Mouse (Mus musculus): ENCODE measurements around the gene Brms1. TPM values are rescaled to one million over a fixed set of nuclear protein-coding genes. Genes with fewer than 3 reads are reported as not detected.
"Not testable (repeated sequence)": the region's sequence is repeated elsewhere in the genome, so short reads cannot be mapped to it uniquely, and the experiment has no call there.

Brms1 gene
- total RNA-seq, 2 experiments from 2014 or later = 13.9 to 15.6 TPM

GRCm38 (mm10) chr19:5084834-5085144 is 43.6 kb downstream of the Brms1 start:
- intact Hi-C loops (cut with DNase I) = no loop called here
- DNase-seq = no peak

GRCm38 (mm10) chr19:5085145-5085863 is 44.1 kb downstream of the Brms1 start, which contains the start of gene Tmem151a:
Tmem151a (minus strand) TSS chr19:5085531.
- no peak for DNase-seq
- intact Hi-C loops (cut with DNase I) = no loop called here

DNA sequence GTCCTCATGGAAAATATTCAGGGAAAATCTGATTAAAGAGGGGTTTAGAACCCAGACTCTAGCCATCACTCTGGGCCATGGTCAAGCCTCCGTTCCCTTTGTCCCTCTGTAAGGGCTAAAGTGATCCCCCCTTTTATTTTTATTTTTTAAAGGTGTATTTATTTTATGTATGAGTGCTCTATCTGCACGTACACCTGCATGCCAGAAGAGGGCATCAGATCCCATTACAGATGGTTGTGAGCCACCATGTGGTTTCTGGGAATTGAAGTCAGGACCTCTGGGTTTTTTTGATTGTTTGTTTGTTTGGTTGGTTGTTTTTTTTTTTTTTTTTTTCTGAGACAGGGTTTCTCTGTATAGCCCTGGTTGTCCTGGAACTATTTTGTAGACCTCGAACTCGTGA is 45.4 kb downstream of the Brms1 start:
- intact Hi-C loops (cut with DNase I); DNase-seq: not testable (repeated sequence)

GRCm38 (mm10) chr19:5087884-5088728 is 47.0 kb downstream of the Brms1 start, which contains the start of gene Yif1a:
Yif1a (plus strand) TSS chr19:5088538.
- peak; percentile 93 to 94 for DNase-seq
- intact Hi-C loops (cut with DNase I) = no loop called here

- intact Hi-C loops (cut with DNase I) = no loop called here
- no peak for DNase-seq
These were observed 48.2 kb downstream of the Brms1 start for GRCm38 (mm10) chr19:5089324-5089723.

GRCm38 (mm10) chr19:5092083-5092482 is 50.9 kb downstream of the Brms1 start:
- no peak for DNase-seq
- intact Hi-C loops (cut with DNase I) = no loop called here

DNA sequence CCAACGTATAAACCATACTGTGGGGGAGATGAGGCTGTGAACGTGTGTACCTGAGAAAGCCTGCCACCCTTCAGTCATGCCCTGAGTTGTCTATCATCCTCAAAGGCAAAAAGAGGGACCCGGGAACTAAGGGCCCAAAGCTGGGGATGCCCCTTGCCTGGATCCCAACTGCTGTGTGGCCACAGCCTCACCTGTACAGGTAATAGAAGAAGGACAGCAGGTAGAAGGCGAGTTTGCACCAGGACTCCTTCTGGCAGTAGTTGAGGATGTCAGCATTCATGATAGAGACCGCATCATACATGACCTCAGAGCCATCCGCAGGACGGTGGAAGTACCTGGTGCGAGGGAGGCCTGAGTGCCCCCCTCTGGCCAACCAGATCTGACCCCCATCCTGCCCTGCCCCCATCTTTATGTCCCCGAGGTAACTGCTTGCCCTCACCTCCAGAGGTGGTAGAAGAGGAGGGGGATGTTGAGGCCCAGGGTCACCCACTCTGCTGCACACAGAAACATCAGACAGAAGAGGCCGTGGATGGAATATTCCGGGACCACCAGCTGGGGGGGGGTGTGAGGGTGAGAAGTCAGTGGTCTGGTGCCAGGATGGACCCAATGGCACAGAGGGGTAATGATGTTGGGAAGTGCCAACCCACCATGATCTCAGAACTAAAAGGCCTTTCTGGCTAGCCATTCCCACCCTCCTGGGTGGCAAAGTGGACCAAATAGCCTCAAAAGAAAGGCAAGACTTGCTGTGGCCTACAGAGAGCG is 52.5 kb downstream of the Brms1 start:
- no peak for DNase-seq
- intact Hi-C loops (cut with DNase I) = loop anchor here (2.0 kb wide), 1 partner anchor 45 kb away; no protein-coding TSS in a partner anchor

GRCm38 (mm10) chr19:5094243-5094632 is 53.1 kb downstream of the Brms1 start:
- intact Hi-C loops (cut with DNase I) = loop anchor here (2.0 kb wide), 1 partner anchor 45 kb away; no protein-coding TSS in a partner anchor
- DNase-seq = peak; percentile 84 to 91

- no peak for DNase-seq
- intact Hi-C loops (cut with DNase I) = loop anchor here (2.0 kb wide), 1 partner anchor 44 kb away; no protein-coding TSS in a partner anchor
These were observed 53.7 kb downstream of the Brms1 start for GRCm38 (mm10) chr19:5094746-5095417.

GRCm38 (mm10) chr19:5095887-5096474 is 54.8 kb downstream of the Brms1 start:
- intact Hi-C loops (cut with DNase I) = loop anchor here (2.0 kb wide), 1 partner anchor 43 kb away; no protein-coding TSS in a partner anchor
- DNase-seq = no peak

GRCm38 (mm10) chr19:5097521-5098362 is 56.6 kb downstream of the Brms1 start:
- intact Hi-C loops (cut with DNase I) = no loop called here
- DNase-seq = no peak

- peak; percentile 60 to 62 for DNase-seq
- intact Hi-C loops (cut with DNase I) = no loop called here
These were observed 57.4 kb downstream of the Brms1 start, which contains the start of gene Cnih2 for GRCm38 (mm10) chr19:5098363-5099143. Cnih2 (minus strand) TSS chr19:5098521.

Other genes with a start within 250 kb of the Brms1 start
- gene Rbm4, start 247.5 kb upstream of the Brms1 start, total RNA-seq (2021) = 10 to 100 TPM; 42.5 to 43.7 TPM
- 10 to 100 TPM; 18.3 to 19.8 TPM for gene Gm21992, start 229.7 kb upstream of the Brms1 start, total RNA-seq (2021)
- 10 to 100 TPM; 23.0 to 24.5 TPM for gene Rbm14, start 229.7 kb upstream of the Brms1 start, total RNA-seq (2021)
- 10 to 100 TPM; 28.4 to 30.3 TPM for gene Ccs, start 202.0 kb upstream of the Brms1 start, total RNA-seq (2021)
- not detected for gene Ccdc87, start 202.0 kb upstream of the Brms1 start, total RNA-seq (2021)
- 10 to 100 TPM; 84.5 to 90.7 TPM for gene Ctsf, start 186.2 kb upstream of the Brms1 start, total RNA-seq (2021)
- under 1 TPM; 0.30 to 0.44 TPM for gene Actn3, start 163.4 kb upstream of the Brms1 start, total RNA-seq (2021)
- 1 to 10 TPM; 3.2 to 3.4 TPM for gene Zdhhc24, start 162.7 kb upstream of the Brms1 start, total RNA-seq (2021)
- 1 to 10 TPM; 2.3 to 5.1 TPM for gene Bbs1, start 134.7 kb upstream of the Brms1 start, total RNA-seq (2021)
- gene Dpp3, start 113.1 kb upstream of the Brms1 start, total RNA-seq (2021) = 10 to 100 TPM; 17.4 to 21.3 TPM
- 1 to 10 TPM; 1.6 to 3.3 TPM for gene Peli3, start 98.2 kb upstream of the Brms1 start, total RNA-seq (2021)
- gene Mrpl11, start 79.2 kb upstream of the Brms1 start, total RNA-seq (2021) = 10 to 100 TPM; 69.1 to 69.9 TPM
- gene Npas4, start 51.0 kb upstream of the Brms1 start, total RNA-seq (2021) = not detected
- 10 to 100 TPM; 12.7 to 13.2 TPM for gene Slc29a2, start 17.5 kb upstream of the Brms1 start, total RNA-seq (2021)
- 10 to 100 TPM; 45.1 to 47.2 TPM for gene B4gat1, start 2.5 kb upstream of the Brms1 start, total RNA-seq (2021)
- gene AC124502.3, start 2.5 kb upstream of the Brms1 start, total RNA-seq (2021) = 1 to 10 TPM; 1.4 to 3.9 TPM
- 1 to 10 TPM; 1.8 to 2.1 TPM for gene Rin1, start 9.1 kb downstream of the Brms1 start, total RNA-seq (2021)
- gene Cd248, start 26.7 kb downstream of the Brms1 start, total RNA-seq (2021) = 10 to 100 TPM; 13.8 to 15.1 TPM
- 1 to 10 TPM; 1.7 to 2.8 TPM for gene Tmem151a, start 44.2 kb downstream of the Brms1 start, total RNA-seq (2021)
- 100 to 1,000 TPM in 1 of 2 experiments, 10 to 100 TPM in 1; 89.0 to 102 TPM for gene Yif1a, start 47.2 kb downstream of the Brms1 start, total RNA-seq (2021)
- under 1 TPM; 0.30 to 0.31 TPM for gene Cnih2, start 57.2 kb downstream of the Brms1 start, total RNA-seq (2021)
- 100 to 1,000 TPM; 176 to 201 TPM for gene Rab1b, start 65.7 kb downstream of the Brms1 start, total RNA-seq (2021)
- gene Klc2, start 77.2 kb downstream of the Brms1 start, total RNA-seq (2021) = 10 to 100 TPM; 47.3 to 49.7 TPM
- 10 to 100 TPM; 19.9 to 21.5 TPM for gene Pacs1, start 231.8 kb downstream of the Brms1 start, total RNA-seq (2021)

Measured in heart, postnatal 36 days (tissue).